Mouse (Mus musculus) intestine, postnatal 0 days (tissue): ENCODE data around the gene Dyrk1b. TPM values are rescaled to one million over a fixed set of nuclear protein-coding genes. Genes with fewer than 3 reads are reported as not detected.
"Not testable (repeated sequence)": the region's sequence is repeated elsewhere in the genome, so short reads cannot be mapped to it uniquely, and the experiment has no call there.

Experiments used
- ATAC-seq: fragments of 200-750 bp; cut with Nextera tagmentation; 2 replicates; pipeline ENCODE4 v1.8.0; 2017; ENCODE audit warnings: mild to moderate bottlenecking, moderate TSS enrichment, moderate library complexity
- H3K27ac ChIP-seq: fragments of 300-500 bp; sonication (generic); 2 replicates; pipeline ENCODE4 v1.5.1; 2014; ENCODE audit warnings: mild to moderate bottlenecking, low read depth, low read length, moderate library complexity
- H3K27me3 ChIP-seq: fragments of 300-500 bp; sonication (generic); replicated peaks from 2 replicates; pipeline ENCODE4 v1.6.1; 2014; ENCODE audit warnings: low read length, mixed read lengths; ENCODE audit not compliant: control insufficient read depth, insufficient read depth
- H3K36me3 ChIP-seq: fragments of 300-500 bp; sonication (generic); 2 replicates; pipeline ENCODE4 v1.6.1; 2014; ENCODE audit warnings: mild to moderate bottlenecking, moderate library complexity; ENCODE audit not compliant: control insufficient read depth, insufficient read depth
- H3K4me1 ChIP-seq: fragments of 300-500 bp; sonication (generic); replicated peaks from 2 replicates; pipeline ENCODE4 v1.6.1; 2014; ENCODE audit warnings: antibody characterized with exemption, low read length, mixed read lengths; ENCODE audit not compliant: control insufficient read depth, insufficient read depth
- H3K4me2 ChIP-seq: fragments of 300-500 bp; sonication (generic); replicated peaks from 2 replicates; pipeline ENCODE4 v1.6.1; 2014; ENCODE audit warnings: low read depth, mild to moderate bottlenecking, moderate library complexity
- H3K4me3 ChIP-seq: fragments of 300-500 bp; sonication (generic); 2 replicates; pipeline ENCODE4 v1.5.1; 2014; ENCODE audit warnings: low read depth, low read length
- H3K9ac ChIP-seq: fragments of 300-500 bp; sonication (generic); 2 replicates; pipeline ENCODE4 v1.6.1; 2014; ENCODE audit warnings: mild to moderate bottlenecking, low read depth, low read length
- H3K9me3 ChIP-seq: fragments of 300-500 bp; sonication (generic); 2 replicates; pipeline ENCODE4 v1.6.1; 2016; ENCODE audit warnings: mixed run types; ENCODE audit not compliant: control insufficient read depth
- WGBS: fragments of 180-500 bp; shearing (Covaris S2); extraction: QIAGEN DNeasy Blood & Tissue Kit; methylation state at CpG from one replicate; pipeline ENCODE4 v1.1.7; 2014; 5-methylcytosine and 5-hydroxymethylcytosine counted together
- polyA plus RNA-seq: library from polyadenylated mRNA; unstranded; fragments of >200 nt; fragmentation: Nextera tagmentation; extraction: Ambion mirVana; gene quantifications from 2 replicates; pipeline ENCODE4 v1.2.1, GENCODE M21; 2015

Dyrk1b gene
- polyA plus RNA-seq, 1 experiment from 2014 or later, result 7.0 TPM

- H3K9me3 ChIP-seq, H3K4me2 ChIP-seq, H3K9ac ChIP-seq, H3K4me1 ChIP-seq, ATAC-seq, H3K36me3 ChIP-seq, H3K4me3 ChIP-seq, H3K27ac ChIP-seq, H3K27me3 ChIP-seq: not testable (repeated sequence)
- WGBS, result 89% methylated on average over 20 of the region's 20 CpGs
Measured at GRCm38 (mm10) chr7:28218951-28219740, 39.9 kb downstream of the Dyrk1b start.

GRCm38 (mm10) chr7:28226836-28227235, 47.6 kb downstream of the Dyrk1b start:
- H3K9ac ChIP-seq, H3K27me3 ChIP-seq, H3K27ac ChIP-seq, H3K4me2 ChIP-seq, H3K9me3 ChIP-seq, H3K4me3 ChIP-seq, H3K36me3 ChIP-seq, ATAC-seq, H3K4me1 ChIP-seq: not testable (repeated sequence)
- WGBS, result 84% methylated on average over 4 of the region's 4 CpGs

DNA sequence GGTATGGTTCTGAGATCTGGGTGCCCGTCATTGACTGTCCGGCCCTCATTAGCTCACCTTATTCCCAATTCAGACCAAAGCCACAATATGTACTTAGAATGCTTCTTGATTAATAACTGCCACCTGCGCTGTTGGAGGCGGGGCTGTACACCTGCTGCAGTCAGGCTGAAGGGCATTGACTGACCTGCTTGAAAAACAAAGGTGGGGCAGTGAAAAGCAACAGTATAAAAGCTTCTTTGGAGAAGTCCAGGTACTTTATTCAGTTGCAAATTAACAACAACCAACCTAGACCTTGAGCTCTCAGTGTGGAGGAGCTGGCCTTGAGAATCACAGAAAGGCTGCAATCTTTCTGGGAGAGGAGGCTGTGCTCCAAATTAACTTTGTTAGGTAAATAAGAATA, 48.2 kb downstream of the Dyrk1b start:
- not testable (repeated sequence) for H3K36me3 ChIP-seq, ATAC-seq, H3K4me2 ChIP-seq, H3K9me3 ChIP-seq, H3K27ac ChIP-seq, H3K4me1 ChIP-seq, H3K9ac ChIP-seq, H3K4me3 ChIP-seq, H3K27me3 ChIP-seq
- 84% methylated on average over 4 of the region's 4 CpGs for WGBS

Other genes starting within 250 kb of the Dyrk1b start
- 4.7 and 5.7 TPM in 2 replicates for gene Zfp780b, start 200.3 kb upstream of the Dyrk1b start, polyA plus RNA-seq
- gene Zfp850, start 165.4 kb upstream of the Dyrk1b start, polyA plus RNA-seq, result 0.85 and 0.96 TPM in 2 replicates
- 149 and 155 TPM in 2 replicates for gene Psmc4, start 129.4 kb upstream of the Dyrk1b start, polyA plus RNA-seq
- gene Fcgbp, start 108.2 kb upstream of the Dyrk1b start, polyA plus RNA-seq, result 444 and 492 TPM in 2 replicates
- 2.3 and 2.4 TPM in 2 replicates for gene 9530053A07Rik, start 50.0 kb upstream of the Dyrk1b start, polyA plus RNA-seq
- gene Fbl, start 9.8 kb upstream of the Dyrk1b start, polyA plus RNA-seq, result 60.6 and 67.1 TPM in 2 replicates
- 3.1 and 3.7 TPM in 2 replicates for gene Eid2, start 88.4 kb downstream of the Dyrk1b start, polyA plus RNA-seq
- gene Eid2b, start 98.3 kb downstream of the Dyrk1b start, polyA plus RNA-seq, result 6.8 and 7.0 TPM in 2 replicates
- 0.24 TPM in 1 of 2 replicates, not detected in the other for gene Selenov, start 111.7 kb downstream of the Dyrk1b start, polyA plus RNA-seq
- gene Dll3, start 122.8 kb downstream of the Dyrk1b start, polyA plus RNA-seq, result 0.90 and 0.95 TPM in 2 replicates
- gene Timm50, start 132.6 kb downstream of the Dyrk1b start, polyA plus RNA-seq, result 68.8 and 69.7 TPM in 2 replicates
- 32.5 and 34.6 TPM in 2 replicates for gene Supt5, start 159.3 kb downstream of the Dyrk1b start, polyA plus RNA-seq
- gene Rps16, start 171.2 kb downstream of the Dyrk1b start, polyA plus RNA-seq, result 695 and 702 TPM in 2 replicates
- 10.6 and 11.9 TPM in 2 replicates for gene Plekhg2, start 193.1 kb downstream of the Dyrk1b start, polyA plus RNA-seq
- gene Zfp36, start 200.8 kb downstream of the Dyrk1b start, polyA plus RNA-seq, result 57.3 and 61.5 TPM in 2 replicates
- gene Med29, start 213.2 kb downstream of the Dyrk1b start, polyA plus RNA-seq, result 42.7 and 44.2 TPM in 2 replicates
- gene Paf1, start 213.5 kb downstream of the Dyrk1b start, polyA plus RNA-seq, result 54.6 and 60.6 TPM in 2 replicates